Mouse (Mus musculus): ENCODE measurements around the gene Clic5. TPM values are rescaled to one million over a fixed set of nuclear protein-coding genes. Genes with fewer than 3 reads are reported as not detected.

Clic5 gene
- total and polyA plus RNA-seq, 3 experiments = not detected

DNA sequence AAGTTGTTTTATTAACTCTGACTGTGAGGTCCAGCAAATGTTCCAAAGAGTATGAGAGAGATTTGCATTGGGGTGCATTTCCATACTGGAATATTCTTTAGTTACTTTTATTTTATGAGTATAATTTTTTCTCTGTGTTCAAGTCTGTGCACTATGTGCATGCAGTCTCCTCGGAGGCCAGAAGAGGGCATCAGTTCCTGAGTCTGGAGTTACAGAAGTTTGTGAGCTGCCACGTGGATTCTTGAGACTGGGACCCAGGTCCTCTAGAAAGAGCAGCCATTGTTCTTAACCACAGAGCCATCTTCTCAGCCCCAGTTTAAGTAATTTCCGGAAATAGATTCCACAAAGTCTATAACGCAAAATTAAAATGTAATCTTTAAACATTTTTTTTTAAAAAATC lies 20.5 kb downstream of the Clic5 start:
- H3K27me3 ChIP-seq (ENCODE audit: control insufficient read depth in 1 of 2, insufficient read depth in 2 of 2, low read length in 2 of 2) = no peaks in the 10 kb centered on the region
- H3K9ac ChIP-seq (ENCODE audit: control insufficient read depth, low read depth, low read length, poor library complexity, severe bottlenecking) = no peak overlapping the region
- no peak for TF ChIP-seq MYB (IDR thresholded peaks at IDR 0.05; ENCODE audit: low read depth, low read length)
- no peak for TF ChIP-seq MYC (IDR thresholded peaks at IDR 0.05; ENCODE audit: low read depth, low read length)
- TF ChIP-seq MAFK (IDR thresholded peaks at IDR 0.05; ENCODE audit: borderline replicate concordance, low read depth, low read length) = no peak
- no peak for TF ChIP-seq GABPA (IDR thresholded peaks at IDR 0.05; ENCODE audit: low read depth, low read length)
- no peak for TF ChIP-seq E2F4 (IDR thresholded peaks at IDR 0.05; ENCODE audit: borderline replicate concordance, low read depth, low read length)
- no peaks in the 10 kb centered on the region for H3K79me2 ChIP-seq (ENCODE audit: control insufficient read depth, insufficient read depth, low read length, poor library complexity)
- H3K36me3 ChIP-seq (ENCODE audit: control insufficient read depth in 1 of 2, insufficient read depth in 2 of 2, low read length in 2 of 2) = no peaks in the 10 kb centered on the region
- no peaks in the 10 kb centered on the region for H3K4me1 ChIP-seq (ENCODE audit: control insufficient read depth in 1 of 2, insufficient read depth in 2 of 2, low read length in 2 of 2)
- H3K4me3 ChIP-seq (ENCODE audit: control insufficient read depth in 1 of 2, insufficient read depth in 1 of 2, low read depth in 2 of 2, low read length in 2 of 2) = no peak overlapping the region
- DNase-seq (ENCODE audit: low read depth, low spot score) = no peak
- no peak overlapping the region for H3K27ac ChIP-seq (ENCODE audit: control insufficient read depth, low read depth, low read length)
- H3K9me3 ChIP-seq (replicated peaks; ENCODE audit: insufficient read depth, low read length) = no peaks in the 10 kb centered on the region

DNA sequence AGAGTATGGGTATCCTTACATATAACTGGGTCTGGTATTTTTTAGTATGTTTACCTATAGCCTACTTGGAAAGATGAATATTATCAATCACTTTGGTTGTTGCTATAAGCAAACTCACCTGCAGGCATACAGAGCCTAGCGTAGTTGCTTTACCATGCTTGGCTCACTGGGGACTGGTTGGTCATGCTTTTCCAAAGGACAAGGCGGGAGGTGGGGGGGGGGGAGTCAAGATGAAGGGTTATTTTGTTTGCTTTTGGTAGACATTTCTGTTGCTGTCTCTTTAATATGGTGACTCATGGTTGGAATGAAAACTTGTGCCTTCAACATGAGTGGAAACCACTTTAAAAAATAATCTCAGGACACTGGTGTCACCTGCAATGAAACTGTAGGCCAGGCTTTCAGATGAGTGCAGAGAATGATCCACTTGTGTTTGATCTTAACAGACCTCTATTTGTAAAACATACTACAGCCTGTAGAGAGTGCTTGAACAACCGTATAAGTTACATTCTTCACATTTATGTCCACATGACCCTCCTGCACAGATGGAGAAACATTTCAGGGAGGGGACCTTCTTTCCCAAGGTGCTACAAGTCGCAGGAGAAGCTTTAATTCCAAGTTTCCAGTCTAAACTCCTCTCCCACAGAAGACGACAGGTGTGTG lies 24.7 kb downstream of the Clic5 start:
- Histone ChIP-seq H3K9ac (ENCODE audit: control insufficient read depth, low read depth, low read length, poor library complexity, severe bottlenecking) (no peak overlapping the region), H3K4me3 (ENCODE audit: control insufficient read depth in 1 of 2, insufficient read depth in 1 of 2, low read depth in 2 of 2, low read length in 2 of 2) (no peak overlapping the region), H3K27me3 (ENCODE audit: control insufficient read depth in 1 of 2, insufficient read depth in 2 of 2, low read length in 2 of 2) (no peaks in the 10 kb centered on the region), H3K79me2 (ENCODE audit: control insufficient read depth, insufficient read depth, low read length, poor library complexity) (no peaks in the 10 kb centered on the region), H3K9me3 (replicated peaks; ENCODE audit: insufficient read depth, low read length) (no peaks in the 10 kb centered on the region), H3K27ac (ENCODE audit: control insufficient read depth, low read depth, low read length) (no peak overlapping the region), H3K4me1 (ENCODE audit: control insufficient read depth in 1 of 2, insufficient read depth in 2 of 2, low read length in 2 of 2) (no peaks in the 10 kb centered on the region), H3K36me3 (ENCODE audit: control insufficient read depth in 1 of 2, insufficient read depth in 2 of 2, low read length in 2 of 2) (no peaks in the 10 kb centered on the region)
- TF ChIP-seq RAD21 (IDR thresholded peaks at IDR 0.05; ENCODE audit: low read depth, low read length) (no peak), KAT2A (conservative IDR thresholded peaks at IDR 0.05; ENCODE audit: low read depth, low read length) (no peak), POLR2A (IDR thresholded peaks at IDR 0.05; ENCODE audit: control insufficient read depth in 1 of 2, insufficient read depth in 1 of 2, low read depth in 1 of 2, low read length in 2 of 2, poor library complexity in 1 of 2) (no peak), TAL1 (IDR thresholded peaks at IDR 0.05; ENCODE audit: low read length) (no peak)
- DNase-seq (ENCODE audit: low read depth, low spot score) = no peak

DNA sequence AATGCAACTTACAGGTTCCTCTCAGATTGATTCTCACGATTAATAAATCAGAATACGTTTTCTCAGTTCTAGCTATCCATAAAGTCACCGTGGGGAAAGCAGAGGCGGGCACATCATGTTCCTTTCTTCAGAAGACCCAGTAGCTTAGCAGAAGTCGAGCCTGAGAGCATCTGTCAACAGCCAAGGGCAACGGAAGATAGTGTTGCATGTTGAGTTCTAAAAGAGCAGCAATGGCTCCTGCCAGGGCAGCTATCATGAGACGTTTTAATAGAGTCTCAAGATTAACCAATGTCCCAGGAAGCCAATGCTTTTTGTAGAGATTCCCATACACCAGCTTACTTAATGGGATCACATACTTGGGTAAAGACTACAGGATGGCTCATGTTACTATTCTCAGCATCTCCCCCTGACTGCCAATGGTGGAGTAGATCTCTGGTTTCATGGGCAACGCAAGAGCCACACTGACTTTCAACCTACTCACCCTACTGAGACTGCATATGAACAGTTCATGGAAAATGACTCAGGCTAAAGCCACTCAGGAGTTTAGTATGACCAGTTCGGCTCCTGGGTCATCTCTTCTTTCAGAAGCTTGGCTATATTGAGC lies 26.9 kb downstream of the Clic5 start:
- no peaks in the 10 kb centered on the region for H3K27me3 ChIP-seq (ENCODE audit: control insufficient read depth in 1 of 2, insufficient read depth in 2 of 2, low read length in 2 of 2)
- H3K4me1 ChIP-seq (ENCODE audit: control insufficient read depth in 1 of 2, insufficient read depth in 2 of 2, low read length in 2 of 2) = no peaks in the 10 kb centered on the region
- H3K4me3 ChIP-seq (ENCODE audit: control insufficient read depth in 1 of 2, insufficient read depth in 1 of 2, low read depth in 2 of 2, low read length in 2 of 2) = no peak overlapping the region
- H3K79me2 ChIP-seq (ENCODE audit: control insufficient read depth, insufficient read depth, low read length, poor library complexity) = no peaks in the 10 kb centered on the region
- no peak for DNase-seq (ENCODE audit: low read depth, low spot score)
- H3K9me3 ChIP-seq (replicated peaks; ENCODE audit: insufficient read depth, low read length) = no peaks in the 10 kb centered on the region
- H3K36me3 ChIP-seq (ENCODE audit: control insufficient read depth in 1 of 2, insufficient read depth in 2 of 2, low read length in 2 of 2) = no peaks in the 10 kb centered on the region
- TF ChIP-seq NRF1 (IDR thresholded peaks at IDR 0.05; ENCODE audit: insufficient read depth, low read depth, low read length, poor library complexity, severe bottlenecking) (no peak), TBP (IDR thresholded peaks at IDR 0.05; ENCODE audit: low read depth, low read length) (no peak), KAT2A (conservative IDR thresholded peaks at IDR 0.05; ENCODE audit: low read depth, low read length) (no peak), GABPA (IDR thresholded peaks at IDR 0.05; ENCODE audit: low read depth, low read length) (no peak), UBTF (IDR thresholded peaks at IDR 0.05; ENCODE audit: borderline replicate concordance, insufficient read depth, low read depth, low read length) (no peak), MXI1 (IDR thresholded peaks at IDR 0.05; ENCODE audit: low read depth, low read length) (no peak), POLR2A (IDR thresholded peaks at IDR 0.05; ENCODE audit: control insufficient read depth in 1 of 2, insufficient read depth in 1 of 2, low read depth in 1 of 2, low read length in 2 of 2, poor library complexity in 1 of 2) (no peak), SIN3A (IDR thresholded peaks at IDR 0.05; ENCODE audit: low read length) (no peak), MYC (IDR thresholded peaks at IDR 0.05; ENCODE audit: low read depth, low read length) (no peak), CHD1 (IDR thresholded peaks at IDR 0.05; ENCODE audit: low read depth, low read length) (no peak), MYB (IDR thresholded peaks at IDR 0.05; ENCODE audit: low read depth, low read length) (no peak), MAZ (IDR thresholded peaks at IDR 0.05; ENCODE audit: low read depth, low read length) (no peak)
- H3K27ac ChIP-seq (ENCODE audit: control insufficient read depth, low read depth, low read length) = no peak overlapping the region
- H3K9ac ChIP-seq (ENCODE audit: control insufficient read depth, low read depth, low read length, poor library complexity, severe bottlenecking) = no peak overlapping the region
